Mouse (Mus musculus): Measurements from ENCODE around the gene Parp11.

DNA sequence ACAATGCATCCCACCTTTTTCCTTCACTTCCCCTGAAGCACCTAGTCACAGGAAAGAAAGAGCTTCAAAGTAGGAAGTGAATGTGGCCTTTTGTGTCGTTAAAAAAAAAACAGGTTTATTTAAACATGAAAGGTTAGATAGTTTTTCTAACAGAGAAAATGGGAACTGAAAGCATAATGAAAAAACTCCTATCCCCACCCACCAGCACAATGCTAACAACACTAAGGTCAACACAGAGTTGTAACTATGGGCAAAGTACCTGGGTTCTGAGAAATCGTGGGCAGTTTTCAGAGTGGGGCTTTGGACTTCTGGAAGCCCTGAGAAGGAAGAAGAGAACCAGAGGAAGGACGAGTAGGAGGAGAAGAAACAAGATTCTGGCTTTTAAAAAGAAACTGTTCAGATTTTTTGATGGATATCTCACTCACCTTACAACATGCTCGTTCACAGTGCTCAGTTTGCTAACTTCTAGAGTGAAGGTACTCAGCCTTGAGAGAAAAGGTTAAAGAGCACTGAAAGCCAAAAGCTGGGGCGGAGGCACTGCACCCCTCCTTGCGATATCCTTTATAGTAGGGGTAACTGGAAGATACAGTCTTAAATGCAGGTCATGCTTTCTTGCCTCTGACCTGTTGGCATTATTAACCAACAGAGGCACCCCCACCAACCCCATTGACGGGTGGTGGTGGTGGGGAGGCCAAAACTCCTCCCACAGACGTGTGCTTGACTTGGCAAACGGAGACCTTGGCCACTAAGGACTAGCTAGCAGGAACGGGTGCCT is 1.2 kb downstream of the Parp11 start:
- TF ChIP-seq CTCF (IDR thresholded peaks at IDR 0.05) (no peak), EP300 (IDR thresholded peaks at IDR 0.05; ENCODE audit: insufficient read depth, low read depth, low read length) (no peak)
